8 mouse cellular contexts compared by ENCODE assay signal in the genomic region with DNA sequence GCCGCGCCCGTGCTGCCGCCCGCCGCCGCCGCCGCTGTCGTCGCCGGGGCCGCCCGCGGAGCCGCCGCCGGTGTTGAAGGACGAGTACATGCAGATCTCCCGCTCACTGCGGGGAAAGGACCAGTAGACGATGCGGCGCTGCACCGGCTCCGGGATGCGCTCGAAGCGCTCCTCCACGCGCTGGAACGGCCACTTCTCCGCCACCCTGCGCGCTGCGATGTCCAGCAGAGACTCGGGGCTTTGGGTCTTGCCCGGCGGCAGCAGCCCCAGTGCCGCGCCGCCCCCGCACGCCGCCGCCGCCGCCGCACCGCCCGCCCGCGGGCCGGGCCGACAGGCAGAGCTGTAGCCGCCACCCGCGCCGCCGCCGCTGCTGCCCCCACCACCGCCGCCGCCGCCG.
A peak's percentile ranks its signal among the peaks of the same experiment; 100 is the strongest.
DNase-seq lines count a peak whose midpoint lies in the region; ATAC-seq lines count a peak whose summit lies in the region.

No protein-coding gene starts in this region.

- H3K36me3 ChIP-seq in lung, embryonic 16.5 days (ENCODE audit: control insufficient read depth, insufficient read depth, low read length) = no peaks in the 10 kb centered on the region
- no peaks in the 10 kb centered on the region for H3K36me3 ChIP-seq in forebrain, embryonic 14.5 days (ENCODE audit: control insufficient read depth, insufficient read depth, low read length)
- no peaks in the 10 kb centered on the region for H3K36me3 ChIP-seq in liver, embryonic 15.5 days (replicated peaks)

- H3K9ac ChIP-seq in lung, embryonic 16.5 days (ENCODE audit: low read length) = peak overlapping the region; percentile 90
- H3K9ac ChIP-seq in forebrain, embryonic 14.5 days (ENCODE audit: low read length) = peak overlapping the region; percentile 97
- peak overlapping the region; percentile 42 for H3K9ac ChIP-seq in liver, embryonic 15.5 days

- ATAC-seq in cerebellum, adult (ENCODE audit: insufficient number of reproducible peaks, low FRiP score, low TSS enrichment) = peak; percentile 13
- peak; percentile 0 for ATAC-seq in lung, embryonic 16.5 days (ENCODE audit: low read depth)
- ATAC-seq in forebrain, embryonic 14.5 days = no peak
- ATAC-seq in liver, embryonic 15.5 days (ENCODE audit: insufficient read depth) = no peak; the same call in 1 of the 2 replicates

- peaks cover 18% of the 10 kb centered on the region for H3K4me1 ChIP-seq in lung, embryonic 16.5 days (replicated peaks; ENCODE audit: control insufficient read depth, insufficient read depth, low read length)
- H3K4me1 ChIP-seq in forebrain, embryonic 14.5 days (ENCODE audit: control insufficient read depth, insufficient read depth, low read length) = peaks cover 23% of the 10 kb centered on the region
- peaks cover 26% of the 10 kb centered on the region for H3K4me1 ChIP-seq in liver, embryonic 15.5 days (replicated peaks)

- peak overlapping the region; percentile 87 for H3K4me3 ChIP-seq in lung, embryonic 16.5 days (ENCODE audit: low read length)
- peak overlapping the region; percentile 90 for H3K4me3 ChIP-seq in forebrain, embryonic 14.5 days (ENCODE audit: low read depth, low read length)
- peak overlapping the region; percentile 61 for H3K4me3 ChIP-seq in liver, embryonic 15.5 days (replicated peaks)

- DNase-seq in cerebellum, adult 11-12 months = no peak
- no peak for DNase-seq in lung, postnatal 10 days
- peak; percentile 59 for DNase-seq in forebrain, embryonic 14.5 days (ENCODE audit: low spot score)
- no peak for DNase-seq in MN1 (ENCODE audit: low spot score)
- DNase-seq in cerebellum, adult 9-11 months = no peak

- H3K4me2 ChIP-seq in lung, embryonic 16.5 days (ENCODE audit: low read depth, low read length) = peak overlapping the region; percentile 81
- peak overlapping the region; percentile 68 for H3K4me2 ChIP-seq in forebrain, embryonic 14.5 days (ENCODE audit: low read length)
- peak overlapping the region; percentile 80 for H3K4me2 ChIP-seq in liver, embryonic 15.5 days

- H3K27ac ChIP-seq in lung, embryonic 16.5 days (ENCODE audit: low read length) = peak overlapping the region; percentile 91
- H3K27ac ChIP-seq in forebrain, embryonic 14.5 days (ENCODE audit: low read depth, low read length) = peak overlapping the region; percentile 99
- no peak overlapping the region for H3K27ac ChIP-seq in liver, embryonic 15.5 days (replicated peaks)

- no peaks in the 10 kb centered on the region for H3K27me3 ChIP-seq in lung, embryonic 16.5 days (ENCODE audit: control insufficient read depth, insufficient read depth, low read depth, low read length)
- H3K27me3 ChIP-seq in forebrain, embryonic 14.5 days (replicated peaks; ENCODE audit: control insufficient read depth, insufficient read depth, low read length) = no peaks in the 10 kb centered on the region
- peaks cover 95% of the 10 kb centered on the region for H3K27me3 ChIP-seq in liver, embryonic 15.5 days

- WGBS in lung, embryonic 16.5 days = 0% methylated on average over 27 of the region's 66 CpGs
- under 1% methylated on average over 46 of the region's 66 CpGs for WGBS in forebrain, embryonic 14.5 days
- 0% methylated on average over 60 of the region's 66 CpGs for WGBS in liver, embryonic 15.5 days (ENCODE audit: insufficient replicate concordance)

- no peaks in the 10 kb centered on the region for H3K9me3 ChIP-seq in lung, embryonic 16.5 days (ENCODE audit: control insufficient read depth, low read length)
- H3K9me3 ChIP-seq in forebrain, embryonic 14.5 days (replicated peaks; ENCODE audit: control insufficient read depth, low read length) = no peaks in the 10 kb centered on the region
- no peaks in the 10 kb centered on the region for H3K9me3 ChIP-seq in liver, embryonic 15.5 days (replicated peaks)

Comparison
In these comparisons a context has a peak if more than half of its experiments do, and no peak if none do; other contexts are left out.
1. ATAC-seq: peak in cerebellum, adult (single experiment) and lung, embryonic 16.5 days (single experiment); none in forebrain, embryonic 14.5 days (single experiment) and liver, embryonic 15.5 days (single experiment).
2. H3K9ac ChIP-seq: peak in every context shown above with its lines; median percentile 97 in forebrain, embryonic 14.5 days; 90 in lung, embryonic 16.5 days; 42 in liver, embryonic 15.5 days.
3. Peak in every context shown above with its lines, with median percentiles within 50 percentile points of each other: H3K4me2 ChIP-seq and H3K4me3 ChIP-seq.